Mouse (Mus musculus) cerebellum, adult 11-12 months (tissue): ENCODE measurements around the gene Pip5k1b.

Experiments used
- DNase-seq: peaks from one replicate; pipeline ENCODE4 v3.0.0; 2022

Pip5k1b gene

GRCm38 (mm10) chr19:24514661-24515642 is 40.7 kb downstream of the Pip5k1b start:
- no peak for DNase-seq

- no peak for DNase-seq
Measured at GRCm38 (mm10) chr19:24513105-24513843, 42.4 kb downstream of the Pip5k1b start.

- no peak for DNase-seq
Measured at GRCm38 (mm10) chr19:24511939-24512338, 43.7 kb downstream of the Pip5k1b start.

- no peak for DNase-seq
Measured at GRCm38 (mm10) chr19:24509391-24509790, 46.3 kb downstream of the Pip5k1b start.

GRCm38 (mm10) chr19:24508087-24508767 is 47.4 kb downstream of the Pip5k1b start:
- DNase-seq, result no peak

- DNase-seq, result no peak
Measured at GRCm38 (mm10) chr19:24502736-24503421, 52.8 kb downstream of the Pip5k1b start.

- no peak for DNase-seq
Measured at GRCm38 (mm10) chr19:24501525-24501924, 54.1 kb downstream of the Pip5k1b start.

GRCm38 (mm10) chr19:24500431-24500830 is 55.2 kb downstream of the Pip5k1b start:
- DNase-seq, result no peak

- no peak for DNase-seq
Measured at GRCm38 (mm10) chr19:24499291-24499690, 56.4 kb downstream of the Pip5k1b start.

GRCm38 (mm10) chr19:24493887-24494286 is 61.8 kb downstream of the Pip5k1b start:
- no peak for DNase-seq

- no peak for DNase-seq
Measured at GRCm38 (mm10) chr19:24491824-24492223, 63.8 kb downstream of the Pip5k1b start.

- DNase-seq, result no peak
Measured at GRCm38 (mm10) chr19:24490275-24490674, 65.4 kb downstream of the Pip5k1b start.

GRCm38 (mm10) chr19:24486433-24487296 is 69.0 kb downstream of the Pip5k1b start:
- no peak for DNase-seq

- DNase-seq, result no peak
Measured at GRCm38 (mm10) chr19:24484612-24485194, 71.0 kb downstream of the Pip5k1b start.

- no peak for DNase-seq
Measured at GRCm38 (mm10) chr19:24480916-24481315, 74.8 kb downstream of the Pip5k1b start.

- peak; percentile 92 for DNase-seq
Measured at GRCm38 (mm10) chr19:24476929-24477882, 78.5 kb downstream of the Pip5k1b start, which contains the start of gene Fam122a. Fam122a (minus strand) TSS chr19:24477356.

- peak; percentile 39 for DNase-seq
Measured at GRCm38 (mm10) chr19:24476461-24476860, 79.2 kb downstream of the Pip5k1b start.

- no peak for DNase-seq
Measured at GRCm38 (mm10) chr19:24475281-24475680, 80.4 kb downstream of the Pip5k1b start.

- DNase-seq, result no peak
Measured at GRCm38 (mm10) chr19:24472512-24472911, 83.2 kb downstream of the Pip5k1b start.

GRCm38 (mm10) chr19:24471538-24471937 is 84.1 kb downstream of the Pip5k1b start:
- no peak for DNase-seq
